Mouse (Mus musculus) CD4-positive, CD25-positive, alpha-beta regulatory T cell, adult 4 months (primary cell): Measurements from ENCODE around the gene 2210408I21Rik. TPM values are rescaled to one million over a fixed set of nuclear protein-coding genes. Genes with fewer than 3 reads are reported as not detected.
"Not testable (repeated sequence)": the region's sequence is repeated elsewhere in the genome, so short reads cannot be mapped to it uniquely, and the experiment has no call there.

ENCODE experiments used
- ATAC-seq: one replicate; pipeline ENCODE4 v1.8.0; 2017
- polyA plus RNA-seq, 2 experiments: library from polyadenylated mRNA; unstranded; fragments of 100-300 nt; shearing (Covaris generic); gene quantifications; one replicate each; pipeline ENCODE4 v1.2.1; 2017

2210408I21Rik gene
- polyA plus RNA-seq, result 1 to 10 TPM; 2.1 to 2.7 TPM

- ATAC-seq, result peak; percentile 93
Observed at GRCm38 (mm10) chr13:77134931-77135620, at the start of gene 2210408I21Rik, which contains the start of gene Slf1. 2210408I21Rik (plus strand) TSS chr13:77135540. Slf1 (minus strand) TSS chr13:77135473.

- not testable (repeated sequence) for ATAC-seq
Observed at GRCm38 (mm10) chr13:77092876-77093275, 42.5 kb upstream of the 2210408I21Rik start.

GRCm38 (mm10) chr13:77107734-77108133, 27.6 kb upstream of the 2210408I21Rik start:
- no peak for ATAC-seq

GRCm38 (mm10) chr13:77118695-77119094, 16.6 kb upstream of the 2210408I21Rik start:
- no peak for ATAC-seq

- ATAC-seq, result no peak
Observed at GRCm38 (mm10) chr13:77125159-77125558, 10.2 kb upstream of the 2210408I21Rik start.

- no peak for ATAC-seq
Observed at GRCm38 (mm10) chr13:77128240-77128639, 7.1 kb upstream of the 2210408I21Rik start.

- no peak for ATAC-seq
Observed at GRCm38 (mm10) chr13:77131132-77131531, 4.2 kb upstream of the 2210408I21Rik start.

GRCm38 (mm10) chr13:77135621-77135981, 261 bp downstream of the 2210408I21Rik start:
- peak; percentile 28 for ATAC-seq

GRCm38 (mm10) chr13:77140890-77141289, 5.5 kb downstream of the 2210408I21Rik start:
- no peak for ATAC-seq

GRCm38 (mm10) chr13:77177931-77178330, 42.6 kb downstream of the 2210408I21Rik start:
- no peak for ATAC-seq

GRCm38 (mm10) chr13:77190606-77191005, 55.3 kb downstream of the 2210408I21Rik start:
- no peak for ATAC-seq

GRCm38 (mm10) chr13:77192201-77192600, 56.9 kb downstream of the 2210408I21Rik start:
- ATAC-seq, result no peak

GRCm38 (mm10) chr13:77208764-77209418, 73.6 kb downstream of the 2210408I21Rik start:
- ATAC-seq, result no peak

- ATAC-seq, result no peak
Observed at GRCm38 (mm10) chr13:77213196-77213595, 77.9 kb downstream of the 2210408I21Rik start.

- no peak for ATAC-seq
Observed at GRCm38 (mm10) chr13:77215460-77215859, 80.1 kb downstream of the 2210408I21Rik start.

- ATAC-seq, result no peak
Observed at GRCm38 (mm10) chr13:77217672-77218280, 82.4 kb downstream of the 2210408I21Rik start.

- ATAC-seq, result no peak
Observed at GRCm38 (mm10) chr13:77221072-77221471, 85.7 kb downstream of the 2210408I21Rik start.

- no peak for ATAC-seq
Observed at GRCm38 (mm10) chr13:77256541-77256940, 121.2 kb downstream of the 2210408I21Rik start.

- no peak for ATAC-seq
Observed at GRCm38 (mm10) chr13:77262715-77263338, 127.5 kb downstream of the 2210408I21Rik start.

- ATAC-seq, result no peak
Observed at GRCm38 (mm10) chr13:77263400-77264179, 128.2 kb downstream of the 2210408I21Rik start.

- ATAC-seq, result no peak
Observed at GRCm38 (mm10) chr13:77264481-77264880, 129.1 kb downstream of the 2210408I21Rik start.

- no peak for ATAC-seq
Observed at GRCm38 (mm10) chr13:77275172-77275747, 139.9 kb downstream of the 2210408I21Rik start.
